Mouse (Mus musculus) central nervous system, embryonic 18 days (tissue): ENCODE results near the gene Gif. TPM values are rescaled to one million over a fixed set of nuclear protein-coding genes. Genes with fewer than 3 reads are reported as not detected.

Experiments
- polyA plus RNA-seq: library from polyadenylated mRNA; depleted of rRNA; stranded (reverse); fragments of >200 nt; gene quantifications from 2 replicates; pipeline ENCODE4 v1.2.3, GENCODE M21; 2012; rRNA removed

The Gif gene
- polyA plus RNA-seq = not detected in 2 replicates

GRCm38 (mm10) chr19:11747298-11747697 lies at the start of gene Gif:
Gene Gif, plus strand, starts transcription at chr19:11747554.

GRCm38 (mm10) chr19:11770205-11770892 lies 23.0 kb downstream of the Gif start, which contains the start of gene Mrpl16:
Gene Mrpl16, plus strand, starts transcription at chr19:11770391.

Other genes starting within 250 kb of the Gif start
- 1.4 and 1.8 TPM in 2 replicates for gene Ms4a6b, start 231.0 kb upstream of the Gif start, polyA plus RNA-seq
- 0.14 TPM in 1 of 2 replicates, not detected in the other for gene Ms4a4d, start 210.8 kb upstream of the Gif start, polyA plus RNA-seq
- gene Ms4a6d, start 142.7 kb upstream of the Gif start, polyA plus RNA-seq = 0.87 and 1.7 TPM in 2 replicates
- gene Ms4a2, start 123.8 kb upstream of the Gif start, polyA plus RNA-seq = 0.08 and 0.11 TPM in 2 replicates
- gene Ms4a3, start 106.7 kb upstream of the Gif start, polyA plus RNA-seq = 0.17 TPM in 1 of 2 replicates, not detected in the other
- not detected in 2 replicates for gene Oosp2, start 87.0 kb upstream of the Gif start, polyA plus RNA-seq
- gene Oosp1, start 56.4 kb upstream of the Gif start, polyA plus RNA-seq = not detected in 2 replicates
- gene Oosp3, start 50.5 kb upstream of the Gif start, polyA plus RNA-seq = not detected in 2 replicates
- 36.9 and 37.1 TPM in 2 replicates for gene Mrpl16, start 22.8 kb downstream of the Gif start, polyA plus RNA-seq
- gene Stx3, start 71.8 kb downstream of the Gif start, polyA plus RNA-seq = 44.5 and 50.9 TPM in 2 replicates
- gene Olfr1417, start 91.7 kb downstream of the Gif start, polyA plus RNA-seq = not detected in 2 replicates
- not detected in 2 replicates for gene Olfr1418, start 113.5 kb downstream of the Gif start, polyA plus RNA-seq
- gene Olfr1419, start 127.6 kb downstream of the Gif start, polyA plus RNA-seq = 0.04 TPM in 2 replicates
- not detected in 2 replicates for gene Olfr1420, start 139.0 kb downstream of the Gif start, polyA plus RNA-seq
- gene Patl1, start 164.8 kb downstream of the Gif start, polyA plus RNA-seq = 26.2 and 28.7 TPM in 2 replicates
- gene Osbp, start 218.4 kb downstream of the Gif start, polyA plus RNA-seq = 32.1 and 33.5 TPM in 2 replicates